Mouse (Mus musculus) cerebral cortex, adult 2 months (tissue): Measurements from ENCODE around the gene Ceacam1.

Experiments
- WGBS: fragments of 180-500 bp; shearing (Covaris S2); methylation state at CpG from one replicate; pipeline ENCODE4 v1.1.7; 2018; 5-methylcytosine and 5-hydroxymethylcytosine counted together

The Ceacam1 gene

DNA sequence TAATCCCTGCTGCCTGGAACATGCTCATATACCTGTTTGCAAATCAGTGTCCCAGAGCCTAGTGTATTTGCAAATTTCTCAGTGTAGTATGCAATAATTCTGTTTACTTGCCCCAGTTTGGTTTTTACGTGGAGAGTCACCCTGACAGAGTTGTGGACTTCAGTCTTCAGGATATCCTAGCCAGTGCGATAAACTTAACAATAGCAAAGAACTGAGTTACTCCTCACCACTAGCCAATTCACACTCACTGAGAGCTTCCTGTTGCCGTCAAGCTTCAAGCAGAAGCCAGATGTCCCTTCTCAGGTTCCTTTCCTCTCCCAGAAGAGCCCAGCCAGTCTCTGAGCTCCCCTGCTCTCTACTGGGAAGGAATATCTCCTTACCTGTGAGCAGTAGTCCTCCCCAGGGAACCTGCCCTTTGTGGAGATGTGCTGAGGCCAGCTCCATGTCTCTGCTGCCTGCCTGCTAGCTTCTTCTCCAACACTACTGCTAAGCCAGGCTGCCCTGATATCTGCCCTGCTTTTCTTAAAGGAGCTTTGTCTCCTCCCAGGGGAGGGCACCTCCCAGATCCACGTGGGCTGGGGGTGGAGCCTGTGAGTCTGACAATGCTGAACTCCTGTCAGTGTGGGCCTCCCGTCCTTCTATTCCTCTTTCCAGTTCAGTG lies at the start of gene Ceacam1:
Gene Ceacam1, minus strand, starts transcription at position 513 of the 661 bp plus-strand sequence.
- WGBS, result 55% methylated on average over 5 of the region's 5 CpGs

DNA sequence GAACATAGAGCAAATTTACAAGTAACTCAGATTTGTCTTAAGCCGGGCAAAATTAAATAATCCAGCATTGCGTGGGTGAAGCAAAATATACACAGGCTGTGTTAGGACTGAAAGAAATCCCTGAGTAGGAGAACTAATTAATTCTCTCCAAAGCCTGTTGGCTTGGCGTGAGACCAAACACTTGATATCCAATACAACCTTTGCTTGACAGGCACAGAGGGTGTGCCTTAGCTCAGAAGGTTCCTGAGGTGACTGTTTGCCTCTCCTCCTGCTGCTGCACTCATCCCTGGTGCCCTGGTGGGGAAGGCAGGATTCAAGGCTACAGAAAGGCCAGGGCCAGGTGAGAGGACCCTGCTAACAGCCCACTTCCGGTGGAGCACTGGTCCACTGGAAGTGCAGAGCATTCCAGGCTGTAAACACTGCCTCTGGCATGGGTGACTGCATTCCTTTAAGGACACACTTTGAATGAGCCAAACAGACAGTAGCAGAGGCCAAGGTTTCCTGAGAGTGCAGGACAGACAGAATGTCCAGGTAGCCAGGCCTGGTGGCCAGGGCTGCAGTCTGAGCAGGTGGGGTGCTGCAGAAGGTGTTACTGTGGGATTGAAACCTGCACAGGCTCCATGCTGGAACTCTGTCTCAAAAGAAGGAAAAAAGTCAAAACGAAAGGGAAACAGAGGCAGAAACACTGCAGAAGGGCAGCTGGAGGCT lies 38.8 kb upstream of the Ceacam1 start:
- 56% methylated on average over 3 of the region's 5 CpGs for WGBS

GRCm38 (mm10) chr7:25515667-25516066 lies 38.3 kb upstream of the Ceacam1 start:
- WGBS, result 30% methylated on average over 1 of the region's 1 CpGs

DNA sequence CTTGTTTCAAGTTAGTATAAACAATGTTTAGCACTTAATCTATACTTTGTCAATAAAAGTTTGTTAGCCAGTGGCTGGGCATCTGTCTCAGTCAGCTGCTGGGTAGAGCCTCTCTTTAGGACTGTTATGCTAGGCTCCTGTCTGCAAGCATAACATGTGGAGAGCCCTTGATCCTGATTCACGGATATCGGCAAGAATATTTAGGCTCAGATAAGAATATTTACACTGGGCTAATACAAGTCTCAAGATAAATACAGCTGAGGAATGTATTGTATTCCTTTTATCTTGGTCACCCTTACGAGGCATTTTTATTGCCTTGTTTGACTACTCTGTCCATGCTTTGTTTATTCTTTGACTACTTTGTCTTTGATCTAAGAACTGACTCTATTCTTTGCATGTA lies 32.5 kb upstream of the Ceacam1 start:
- whole genome bisulfite sequencing, result 79% methylated on average over 3 of the region's 3 CpGs

- WGBS, result 78% methylated on average over 1 of the region's 1 CpGs
Observed at GRCm38 (mm10) chr7:25494649-25495048, 17.2 kb upstream of the Ceacam1 start.

GRCm38 (mm10) chr7:25490698-25491097 lies 13.3 kb upstream of the Ceacam1 start:
- no CpG with 5 or more reads among the region's 1 CpGs for WGBS

DNA sequence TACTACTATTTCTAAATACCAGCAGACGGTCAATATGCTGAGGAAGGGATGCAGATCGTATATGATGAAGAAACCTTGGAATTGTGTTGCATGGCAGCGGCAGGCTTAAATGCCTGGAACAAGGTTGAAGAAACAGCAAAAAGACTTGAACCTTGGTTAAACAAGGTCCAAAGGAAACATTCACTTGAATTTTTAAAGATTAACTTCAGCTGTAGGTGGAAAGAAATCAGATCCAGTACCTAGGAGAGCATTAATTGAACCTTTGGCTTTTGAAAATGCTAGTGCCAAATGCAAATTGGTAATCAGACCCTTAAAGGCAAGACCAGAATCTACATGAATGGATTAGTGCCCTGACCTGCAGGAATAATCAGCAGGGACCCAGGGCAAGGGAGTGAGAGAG lies 12.0 kb upstream of the Ceacam1 start:
- 93% methylated on average over 3 of the region's 3 CpGs for WGBS

DNA sequence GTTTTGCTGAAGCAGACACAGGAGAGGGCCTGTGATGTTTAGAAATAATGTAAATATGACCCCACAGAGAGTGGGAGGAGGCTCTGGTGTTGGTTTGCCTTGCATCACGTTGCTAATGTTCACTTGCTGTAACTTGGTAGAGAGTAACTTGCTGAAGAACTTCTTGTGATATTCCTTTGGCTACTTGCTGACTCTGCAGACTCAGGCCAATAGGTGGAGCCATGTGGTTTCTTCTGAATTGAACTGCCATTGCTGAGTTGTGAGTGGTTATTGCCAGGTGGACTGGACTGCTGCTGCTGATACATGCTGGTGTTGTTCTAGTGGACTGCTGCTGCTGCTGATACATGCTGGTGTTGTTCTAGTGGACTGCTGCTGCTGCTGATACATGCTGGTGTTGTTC lies 8.8 kb upstream of the Ceacam1 start:
- WGBS, result 45% methylated on average over 1 of the region's 1 CpGs

DNA sequence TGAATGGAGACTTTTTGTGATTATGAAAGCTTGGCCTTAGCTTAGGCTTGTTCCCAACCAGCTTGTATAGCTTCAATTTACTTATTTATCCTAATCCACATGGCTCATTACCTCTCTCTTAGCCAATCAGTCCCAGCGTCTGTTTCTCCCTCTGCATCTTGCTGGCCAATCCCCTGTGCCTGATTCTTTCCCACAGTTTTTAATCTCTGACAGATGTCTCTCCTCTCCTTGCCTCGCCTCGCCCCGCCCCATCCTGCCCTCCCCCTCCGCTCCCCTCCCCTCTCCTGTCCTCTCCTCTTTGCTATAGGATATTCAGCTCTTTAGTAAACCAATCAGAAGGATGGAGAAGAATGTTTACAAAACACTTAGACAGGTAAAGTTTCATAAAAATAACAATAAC lies 7.7 kb upstream of the Ceacam1 start:
- 70% methylated on average over 5 of the region's 5 CpGs for WGBS

DNA sequence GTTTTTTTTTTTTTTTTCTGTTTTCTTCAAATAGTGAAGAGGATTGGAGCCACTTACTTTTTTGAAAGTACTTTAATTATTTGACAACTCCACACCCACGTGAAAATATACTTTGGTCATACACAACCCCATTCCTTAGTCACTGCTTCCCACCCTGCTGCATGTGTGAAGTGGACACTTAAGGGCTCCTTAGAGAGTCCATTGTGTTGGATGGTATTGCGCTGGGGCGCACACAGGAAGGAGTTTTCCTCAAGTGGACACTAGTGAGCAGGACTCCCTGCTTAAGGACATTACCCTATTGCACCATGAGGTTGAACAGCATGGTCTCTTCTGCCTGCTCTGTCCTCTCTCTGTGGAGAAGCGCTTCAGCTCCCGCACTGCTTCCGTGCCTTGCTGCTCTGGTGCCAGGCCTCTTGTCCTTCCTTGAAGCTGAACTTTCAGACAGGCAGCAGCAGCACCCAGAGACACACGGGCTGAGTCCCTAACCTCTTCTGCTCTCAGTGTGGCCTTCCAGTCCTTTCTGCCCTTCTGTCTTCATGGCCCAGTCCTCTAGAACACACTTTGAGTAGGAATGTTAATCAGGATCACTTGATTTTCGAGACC lies 5.8 kb upstream of the Ceacam1 start:
- WGBS, result 89% methylated on average over 8 of the region's 8 CpGs

DNA sequence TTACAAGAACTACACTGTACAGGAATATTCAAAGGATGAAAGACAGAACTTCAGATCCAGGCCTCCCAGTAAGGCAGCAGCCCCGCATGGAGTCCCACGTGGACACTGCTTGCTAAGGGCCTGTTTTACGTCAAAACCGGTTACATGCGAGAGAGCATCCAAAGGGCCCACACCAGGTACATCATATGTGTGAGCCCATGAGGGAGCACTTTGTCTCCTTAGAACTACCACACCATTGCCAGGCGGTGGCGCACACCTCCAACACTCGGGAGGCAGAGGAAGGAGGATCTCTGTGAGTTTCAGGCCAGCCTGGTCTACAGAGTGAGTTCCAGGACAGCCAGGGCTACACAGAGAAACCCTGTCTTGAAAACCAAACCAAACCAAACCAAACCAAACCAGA lies 3.4 kb upstream of the Ceacam1 start:
- 76% methylated on average over 8 of the region's 8 CpGs for WGBS

DNA sequence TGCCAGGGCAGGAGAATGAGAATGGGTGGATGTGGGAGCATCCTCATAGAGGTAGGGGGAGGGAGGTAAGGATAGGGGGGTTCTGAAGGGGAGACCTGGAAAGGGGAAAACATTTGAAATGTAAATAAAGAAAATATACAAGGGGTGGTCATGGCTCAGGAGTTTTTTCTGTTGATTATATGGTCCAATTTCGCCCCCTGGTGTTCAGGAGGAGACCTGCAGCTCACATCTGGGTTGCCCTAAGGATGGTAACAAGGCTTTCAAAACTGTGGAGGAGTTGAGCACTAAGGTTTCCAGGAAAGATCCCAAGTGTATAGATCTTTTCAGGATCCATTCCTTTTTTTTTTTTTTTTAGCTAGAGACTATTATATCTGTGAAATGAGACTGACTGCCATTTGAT lies 2.0 kb upstream of the Ceacam1 start:
- WGBS, result 5% methylated on average over 1 of the region's 1 CpGs

DNA sequence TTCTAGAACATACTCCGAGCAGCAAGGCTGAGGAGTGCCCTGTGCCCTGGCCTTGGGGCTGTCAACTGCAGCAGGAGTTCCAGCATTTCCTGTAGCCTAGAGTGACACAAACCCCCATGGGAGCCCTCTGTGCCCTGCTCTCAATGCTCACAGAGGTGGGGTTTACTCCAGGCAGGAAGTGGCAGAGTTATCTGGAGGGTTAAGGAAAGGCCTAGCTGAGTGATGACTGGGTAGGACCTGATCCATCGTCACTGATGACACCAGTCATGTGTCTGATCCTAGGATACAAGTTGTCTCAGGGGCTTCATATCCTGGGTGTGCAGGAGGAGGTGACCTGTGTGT lies 320 bp upstream of the Ceacam1 start:
- 59% methylated on average over 2 of the region's 2 CpGs for WGBS

DNA sequence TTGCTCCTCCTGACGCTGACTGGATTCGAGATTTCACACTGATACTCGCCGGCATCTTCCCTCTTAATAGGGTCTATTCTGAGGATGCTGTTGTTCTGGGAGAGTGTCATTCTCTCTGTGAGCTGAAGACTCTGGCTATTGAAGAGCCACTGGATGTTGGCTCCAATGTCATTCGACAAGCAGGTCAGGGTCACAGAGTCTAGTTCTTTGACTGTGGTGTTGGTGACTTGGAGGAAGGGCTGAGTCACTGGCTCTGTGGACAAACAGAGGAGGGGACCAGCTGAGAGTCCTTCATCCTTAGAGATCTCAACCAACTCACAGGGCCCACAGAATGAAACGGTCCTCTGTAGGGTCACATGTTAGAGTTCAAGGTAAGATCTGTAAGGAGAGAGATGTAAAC lies 5.6 kb downstream of the Ceacam1 start:
- 87% methylated on average over 6 of the region's 6 CpGs for WGBS

DNA sequence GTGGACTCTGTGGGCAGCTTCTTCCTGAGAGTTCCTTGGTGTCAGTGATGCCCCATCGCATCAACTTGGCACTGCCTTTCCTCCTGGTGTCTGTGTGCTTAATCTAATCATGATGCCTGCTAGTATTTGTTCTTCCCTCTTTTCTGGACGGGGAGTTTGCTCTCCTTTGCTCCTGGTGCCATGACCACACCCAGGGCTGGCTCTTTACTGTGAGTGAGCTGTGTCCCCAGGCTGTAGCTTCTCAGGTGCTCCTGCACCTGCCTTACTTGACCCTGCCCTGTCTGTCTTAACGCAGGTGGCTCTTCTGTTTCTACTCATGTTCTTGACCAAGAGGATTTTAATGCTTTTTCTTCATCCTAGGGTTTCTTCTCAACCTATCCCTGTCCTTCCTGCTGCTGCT lies 11.8 kb downstream of the Ceacam1 start:
- WGBS, result 90% methylated on average over 3 of the region's 3 CpGs

DNA sequence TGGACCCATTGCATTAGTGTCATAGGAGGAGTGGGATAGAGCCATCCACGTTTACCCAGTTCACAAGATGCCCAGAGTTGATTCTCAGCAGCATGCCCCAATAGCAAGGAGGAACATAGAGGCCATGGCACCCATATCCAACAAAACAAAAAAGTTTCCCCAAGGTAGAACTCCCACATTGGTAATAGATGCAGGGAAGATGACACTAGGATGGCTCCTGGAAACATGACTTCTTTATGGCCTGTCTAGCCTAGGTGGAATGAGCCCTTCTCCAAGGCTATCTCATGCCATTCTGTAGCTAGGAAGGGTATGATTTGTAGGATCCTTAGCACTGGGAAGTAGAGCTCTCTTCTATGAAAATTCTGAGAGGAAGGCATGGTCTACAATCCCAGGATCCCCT lies 12.4 kb downstream of the Ceacam1 start:
- 93% methylated on average over 1 of the region's 1 CpGs for WGBS

- no CpG with 5 or more reads among the region's 1 CpGs for WGBS
Observed at GRCm38 (mm10) chr7:25462033-25462337, 15.4 kb downstream of the Ceacam1 start.

GRCm38 (mm10) chr7:25461336-25462032 lies 15.9 kb downstream of the Ceacam1 start:
- WGBS, result 43% methylated on average over 4 of the region's 5 CpGs

GRCm38 (mm10) chr7:25452103-25452502 lies 25.3 kb downstream of the Ceacam1 start:
- WGBS, result 97% methylated on average over 3 of the region's 3 CpGs

DNA sequence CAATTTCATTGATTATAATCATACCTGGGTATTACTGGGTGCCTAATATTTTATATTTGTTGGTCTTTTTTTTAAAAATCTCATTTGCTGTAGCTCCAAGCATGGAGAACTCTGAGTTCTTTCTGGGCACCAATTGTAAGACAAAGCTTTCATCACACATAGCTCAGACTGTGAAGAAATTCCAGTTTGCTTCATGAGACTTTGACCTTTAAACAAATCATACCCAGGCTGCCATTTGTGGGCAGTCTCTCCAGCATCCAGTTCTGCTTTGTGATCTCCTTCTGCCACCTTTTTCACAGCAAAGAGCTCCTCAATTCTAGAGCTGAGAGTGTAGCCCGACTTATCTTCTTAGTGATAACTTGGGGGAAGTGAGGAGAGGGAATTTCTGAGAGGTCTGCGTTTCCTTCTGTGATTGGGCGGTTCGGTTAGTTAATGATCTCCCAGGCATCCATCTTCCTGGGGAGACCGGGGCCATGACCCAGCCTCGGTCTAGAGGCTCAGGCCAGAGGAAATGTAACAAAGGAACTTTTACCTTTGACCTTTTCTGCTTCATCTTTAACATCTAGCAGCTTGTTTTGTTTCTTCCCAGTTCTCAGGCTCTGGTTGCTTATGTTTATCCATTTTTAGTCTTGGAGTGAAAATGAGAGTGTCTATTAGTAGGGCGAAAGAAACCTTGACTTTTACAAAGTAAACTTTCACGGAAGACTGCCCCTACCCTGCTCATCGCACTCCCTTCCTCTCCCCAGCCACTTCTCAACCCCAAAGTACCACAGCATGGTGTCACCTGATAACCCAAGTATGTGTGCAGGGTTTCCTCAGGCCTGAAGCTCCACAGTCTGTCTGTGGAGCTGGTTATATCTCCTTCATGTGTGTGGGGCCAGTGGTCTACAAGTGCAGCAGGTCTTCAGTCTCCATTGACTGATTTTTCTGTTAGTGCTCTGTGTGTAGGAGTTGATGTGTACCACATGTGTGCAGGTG lies 27.2 kb downstream of the Ceacam1 start:
- 83% methylated on average over 9 of the region's 9 CpGs for WGBS

DNA sequence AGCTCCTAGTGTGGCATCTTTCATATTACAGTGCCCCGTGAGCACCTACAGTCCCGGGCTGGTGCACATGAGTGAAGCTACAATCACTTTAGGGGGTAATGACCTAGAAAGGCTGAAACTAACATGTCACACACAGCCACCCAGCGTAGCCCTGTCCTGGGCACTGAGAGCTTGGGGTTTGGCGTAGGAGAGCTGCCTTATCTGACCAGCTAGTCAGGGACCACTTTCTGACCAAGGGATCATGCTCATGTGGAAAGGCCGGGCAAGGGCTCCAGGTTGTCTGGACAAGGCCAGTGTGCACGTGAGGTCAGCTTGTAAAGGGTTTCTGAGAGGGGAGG lies 36.6 kb downstream of the Ceacam1 start:
- WGBS, result 96% methylated on average over 6 of the region's 6 CpGs
